Mouse (Mus musculus) stomach, postnatal 0 days (tissue): ENCODE measurements around the gene B230219D22Rik. TPM values are rescaled to one million over a fixed set of nuclear protein-coding genes. Genes with fewer than 3 reads are reported as not detected.

Experiments
- ATAC-seq: fragments of 200-750 bp; cut with Nextera tagmentation; 2 replicates; pipeline ENCODE4 v1.8.0; 2017; ENCODE audit not compliant: low FRiP score, low TSS enrichment
- DNase-seq: peaks from one replicate; pipeline ENCODE4 v3.0.0-alpha.2; 2016; ENCODE audit warnings: low spot score
- H3K27ac ChIP-seq: fragments of 300-500 bp; sonication (generic); replicated peaks from 2 replicates; pipeline ENCODE4 v1.5.1; 2014; ENCODE audit warnings: mild to moderate bottlenecking, control low read depth
- H3K27me3 ChIP-seq: fragments of 300-500 bp; sonication (generic); 2 replicates; pipeline ENCODE4 v1.6.1; 2014; ENCODE audit warnings: low read length; ENCODE audit not compliant: control insufficient read depth, insufficient read depth
- H3K36me3 ChIP-seq: fragments of 300-500 bp; sonication (generic); 2 replicates; pipeline ENCODE4 v1.6.1; 2014; ENCODE audit warnings: low read length, mixed read lengths; ENCODE audit not compliant: control insufficient read depth, insufficient read depth
- H3K4me1 ChIP-seq: fragments of 300-500 bp; sonication (generic); replicated peaks from 2 replicates; pipeline ENCODE4 v1.6.1; 2014; ENCODE audit warnings: antibody characterized with exemption; ENCODE audit not compliant: control insufficient read depth, insufficient read depth
- H3K4me2 ChIP-seq: fragments of 300-500 bp; sonication (generic); replicated peaks from 2 replicates; pipeline ENCODE4 v1.6.1; 2014; ENCODE audit warnings: low read depth, mild to moderate bottlenecking, control low read depth, moderate library complexity
- H3K4me3 ChIP-seq: fragments of 300-500 bp; sonication (generic); 2 replicates; pipeline ENCODE4 v1.5.1; 2014; ENCODE audit warnings: low read depth, low read length, control low read depth
- H3K9ac ChIP-seq: fragments of 300-500 bp; sonication (generic); 2 replicates; pipeline ENCODE4 v1.6.1; 2014; ENCODE audit warnings: mild to moderate bottlenecking, low read length, control low read depth, mixed read lengths
- H3K9me3 ChIP-seq: fragments of 300-500 bp; sonication (generic); 2 replicates; pipeline ENCODE4 v1.6.1; 2016; ENCODE audit warnings: low read length; ENCODE audit not compliant: control insufficient read depth
- CTCF ChIP-seq: IDR thresholded peaks from 2 replicates; pipeline ENCODE4 v1.5.1; 2016; ENCODE audit warnings: antibody characterized with exemption, low read depth, mild to moderate bottlenecking, moderate library complexity
- EP300 ChIP-seq: optimal IDR thresholded peaks from 2 replicates; pipeline ENCODE3; 2016; ENCODE audit warnings: antibody characterized with exemption
- WGBS: fragments of 180-500 bp; shearing (Covaris S2); extraction: QIAGEN DNeasy Blood & Tissue Kit; methylation state at CpG from one replicate; pipeline ENCODE4 v1.1.7; 2014; 5-methylcytosine and 5-hydroxymethylcytosine counted together
- polyA plus RNA-seq: library from polyadenylated mRNA; unstranded; fragments of >200 nt; fragmentation: Nextera tagmentation; extraction: Ambion mirVana; gene quantifications from 2 replicates; pipeline ENCODE4 v1.2.1, GENCODE M21; 2015

Gene B230219D22Rik
- polyA plus RNA-seq, 1 experiment from 2014 or later, result 26.1 TPM

DNA sequence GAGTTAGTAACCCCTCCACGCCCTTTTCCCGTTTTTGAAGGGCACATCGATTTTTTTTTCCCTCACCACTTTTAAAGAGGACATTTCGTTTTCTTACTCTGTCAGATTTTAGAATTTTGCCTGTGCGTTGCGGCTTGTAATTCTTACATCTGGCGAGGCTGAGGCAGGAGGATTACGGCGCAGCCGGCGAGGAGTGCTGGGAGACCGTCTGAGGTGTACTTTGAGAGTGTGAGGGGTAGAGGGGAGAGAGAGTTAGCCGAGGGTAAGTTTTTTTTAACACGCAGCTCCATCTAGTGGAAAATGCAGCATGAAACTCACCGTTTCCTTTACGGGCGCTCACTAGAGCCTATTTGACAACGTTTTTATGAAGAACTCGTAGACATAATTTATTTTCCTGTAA is 34.9 kb downstream of the B230219D22Rik start:
- peak overlapping the region; percentile 56 for H3K4me3 ChIP-seq
- no peaks in the 10 kb centered on the region for H3K27me3 ChIP-seq
- ATAC-seq, result peak; percentile 71
- WGBS, result 2% methylated on average over 19 of the region's 19 CpGs
- no peaks in the 10 kb centered on the region for H3K9me3 ChIP-seq
- H3K4me2 ChIP-seq, result peak overlapping the region; percentile 81
- no peaks in the 10 kb centered on the region; the same call in 1 of the 2 replicates for H3K36me3 ChIP-seq
- peak; percentile 68 for DNase-seq
- peak; percentile 79 for TF ChIP-seq CTCF
- TF ChIP-seq EP300, result no peak
- no peaks in the 10 kb centered on the region for H3K4me1 ChIP-seq
- H3K27ac ChIP-seq, result peak overlapping the region; percentile 98
- H3K9ac ChIP-seq, result peak overlapping the region; percentile 78

- WGBS, result 83% methylated on average over 7 of the region's 7 CpGs
- TF ChIP-seq CTCF (no peak), EP300 (no peak)
- Histone ChIP-seq H3K4me3 (no peak overlapping the region), H3K9me3 (no peaks in the 10 kb centered on the region), H3K36me3 (no peaks in the 10 kb centered on the region), H3K4me1 (no peaks in the 10 kb centered on the region), H3K9ac (no peak overlapping the region), H3K4me2 (no peak overlapping the region), H3K27ac (no peak overlapping the region), H3K27me3 (no peaks in the 10 kb centered on the region)
- no peak for DNase-seq
- no peak for ATAC-seq
These were observed 37.8 kb downstream of the B230219D22Rik start for GRCm38 (mm10) chr13:55730716-55731115.

DNA sequence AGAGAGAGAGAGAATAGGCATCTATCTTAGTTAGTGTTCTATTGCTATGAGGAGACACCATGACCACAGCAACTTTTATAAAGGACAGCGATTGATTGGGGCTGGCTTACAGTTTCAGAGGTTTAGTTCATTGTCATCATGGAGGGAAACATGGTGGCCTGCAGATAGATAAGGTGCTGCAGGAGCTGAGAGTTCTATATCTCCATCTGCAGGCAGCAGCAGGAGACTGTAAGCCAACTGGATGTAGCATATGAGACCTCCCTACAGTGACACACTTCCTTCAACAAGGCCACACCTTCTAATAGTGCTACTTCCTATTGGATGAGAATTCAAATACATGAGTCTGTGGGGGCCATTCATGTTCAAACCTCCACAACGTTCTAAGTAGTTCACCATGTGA is 39.2 kb downstream of the B230219D22Rik start:
- H3K9ac ChIP-seq, result no peak overlapping the region
- ATAC-seq (no peak), DNase-seq (no peak)
- no peak overlapping the region for H3K4me3 ChIP-seq
- 72% methylated on average over 2 of the region's 2 CpGs for WGBS
- H3K9me3 ChIP-seq, result no peaks in the 10 kb centered on the region
- no peak overlapping the region for H3K4me2 ChIP-seq
- no peak overlapping the region for H3K27ac ChIP-seq
- no peaks in the 10 kb centered on the region for H3K4me1 ChIP-seq
- TF ChIP-seq CTCF (peak; percentile 21; the same call in 1 of the 2 replicates), EP300 (no peak)
- H3K27me3 ChIP-seq, result no peaks in the 10 kb centered on the region
- H3K36me3 ChIP-seq, result no peaks in the 10 kb centered on the region

DNA sequence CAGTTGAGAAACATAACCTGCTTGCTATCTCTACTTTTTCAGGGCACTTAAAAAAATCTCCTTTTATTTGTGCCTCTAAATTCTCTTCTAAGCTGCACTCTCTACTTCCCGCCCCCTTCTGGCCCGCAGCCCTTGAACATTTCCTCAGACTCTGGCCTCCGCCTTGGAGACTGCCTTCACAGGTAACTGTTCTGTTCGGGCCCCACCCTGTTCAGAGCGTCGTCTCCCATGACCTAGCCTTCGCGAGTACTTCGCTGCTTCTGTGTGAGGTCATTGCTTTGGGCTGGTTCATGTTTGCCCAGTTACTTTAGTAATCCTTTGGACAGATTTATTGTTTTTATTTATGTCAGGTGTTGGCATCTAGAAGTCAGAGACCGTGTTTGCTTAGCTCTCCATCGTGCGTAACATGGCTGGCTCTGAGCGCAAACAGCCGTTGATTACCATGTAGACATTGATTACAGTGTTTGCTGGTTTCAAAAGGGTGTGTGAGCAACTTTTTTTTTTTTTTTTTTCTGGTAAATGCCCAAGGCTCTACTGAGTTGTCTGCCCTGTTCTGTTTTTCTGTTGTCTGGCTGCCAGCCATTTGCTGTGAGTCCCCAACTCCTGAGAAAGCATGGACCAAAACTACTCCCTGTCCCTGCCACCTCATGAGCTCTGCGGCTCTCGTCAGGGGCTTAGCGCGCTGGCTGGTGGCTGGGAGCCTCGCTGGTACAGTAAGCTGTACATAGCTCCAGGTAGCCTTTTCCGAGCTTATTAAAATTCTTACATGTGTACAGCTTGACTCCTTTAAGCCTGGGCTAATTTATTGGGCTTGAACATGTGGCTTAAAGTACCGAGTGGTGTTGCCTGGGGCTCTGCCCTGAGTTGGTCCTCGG is 40.9 kb downstream of the B230219D22Rik start:
- peak overlapping the region; percentile 38 for H3K9ac ChIP-seq
- H3K9me3 ChIP-seq, result no peaks in the 10 kb centered on the region
- H3K4me1 ChIP-seq, result no peaks in the 10 kb centered on the region
- TF ChIP-seq EP300, result no peak
- TF ChIP-seq CTCF, result peak; percentile 27; the same call in 1 of the 2 replicates
- peak; percentile 97 for ATAC-seq
- H3K4me3 ChIP-seq, result no peak overlapping the region
- peak overlapping the region; percentile 67 for H3K27ac ChIP-seq
- 0 out of 2 replicates have a peak overlapping the region, but pooled peaks have one; percentile 20 for H3K4me2 ChIP-seq
- WGBS, result 48% methylated on average over 22 of the region's 22 CpGs
- H3K36me3 ChIP-seq, result no peaks in the 10 kb centered on the region
- DNase-seq, result peak; percentile 85
- H3K27me3 ChIP-seq, result no peaks in the 10 kb centered on the region

GRCm38 (mm10) chr13:55737885-55738284 is 45.0 kb downstream of the B230219D22Rik start:
- H3K4me3 ChIP-seq, result no peak overlapping the region
- H3K4me2 ChIP-seq, result no peak overlapping the region
- H3K9ac ChIP-seq, result no peak overlapping the region
- ATAC-seq (no peak), DNase-seq (no peak)
- H3K9me3 ChIP-seq, result no peaks in the 10 kb centered on the region
- no peaks in the 10 kb centered on the region for H3K4me1 ChIP-seq
- H3K36me3 ChIP-seq, result no peaks in the 10 kb centered on the region
- 79% methylated on average over 8 of the region's 8 CpGs for WGBS
- H3K27ac ChIP-seq, result no peak overlapping the region
- no peaks in the 10 kb centered on the region for H3K27me3 ChIP-seq
- TF ChIP-seq CTCF (no peak), EP300 (no peak)

DNA sequence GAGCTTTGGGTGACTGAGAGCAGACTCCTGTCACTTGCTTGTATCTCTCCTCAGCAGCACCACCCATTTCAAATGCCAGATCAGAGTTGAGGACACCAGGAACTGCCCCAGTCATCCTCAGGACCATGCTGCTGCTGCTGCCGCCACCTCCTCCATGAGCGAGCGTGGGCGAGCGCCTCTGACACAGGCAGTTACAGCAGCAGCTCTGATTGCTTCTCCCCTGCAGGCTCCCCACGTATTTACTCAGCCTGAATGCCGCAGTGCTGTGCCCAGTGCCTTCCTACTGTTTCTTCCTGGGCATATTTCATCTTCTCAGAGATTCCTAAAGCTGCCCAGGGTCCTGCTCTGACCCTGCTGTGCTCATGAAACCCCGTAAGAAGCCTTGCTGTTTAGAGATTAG is 49.4 kb downstream of the B230219D22Rik start:
- no peaks in the 10 kb centered on the region for H3K4me1 ChIP-seq
- WGBS, result 69% methylated on average over 8 of the region's 8 CpGs
- ATAC-seq (no peak), DNase-seq (no peak)
- H3K27me3 ChIP-seq, result no peaks in the 10 kb centered on the region
- no peak overlapping the region for H3K4me3 ChIP-seq
- no peak for TF ChIP-seq EP300
- TF ChIP-seq CTCF, result no peak
- no peak overlapping the region for H3K9ac ChIP-seq
- no peak overlapping the region for H3K4me2 ChIP-seq
- no peak overlapping the region for H3K27ac ChIP-seq
- no peaks in the 10 kb centered on the region for H3K36me3 ChIP-seq
- H3K9me3 ChIP-seq, result no peaks in the 10 kb centered on the region

Other genes with a start within 250 kb of the B230219D22Rik start
- 17.7 and 19.0 TPM in 2 replicates for gene Grk6, start 248.1 kb upstream of the B230219D22Rik start, polyA plus RNA-seq
- gene Prr7, start 228.9 kb upstream of the B230219D22Rik start, polyA plus RNA-seq, result 0.13 and 0.28 TPM in 2 replicates
- gene Dbn1, start 205.0 kb upstream of the B230219D22Rik start, polyA plus RNA-seq, result 39.3 and 40.4 TPM in 2 replicates
- gene Pdlim7, start 179.4 kb upstream of the B230219D22Rik start, polyA plus RNA-seq, result 174 and 193 TPM in 2 replicates
- 1.0 and 1.3 TPM in 2 replicates for gene Dok3, start 163.8 kb upstream of the B230219D22Rik start, polyA plus RNA-seq
- gene Ddx41, start 156.5 kb upstream of the B230219D22Rik start, polyA plus RNA-seq, result 24.2 and 25.6 TPM in 2 replicates
- gene Fam193b, start 122.0 kb upstream of the B230219D22Rik start, polyA plus RNA-seq, result 10.2 and 11.1 TPM in 2 replicates
- gene Tmed9, start 119.4 kb upstream of the B230219D22Rik start, polyA plus RNA-seq, result 123 and 136 TPM in 2 replicates
- gene B4galt7, start 93.2 kb upstream of the B230219D22Rik start, polyA plus RNA-seq, result 15.9 and 16.0 TPM in 2 replicates
- gene Caml, start 70.1 kb upstream of the B230219D22Rik start, polyA plus RNA-seq, result 32.0 and 33.0 TPM in 2 replicates
- gene Ddx46, start 58.1 kb upstream of the B230219D22Rik start, polyA plus RNA-seq, result 14.9 and 15.2 TPM in 2 replicates
- gene Txndc15, start 21.5 kb downstream of the B230219D22Rik start, polyA plus RNA-seq, result 62.8 and 63.6 TPM in 2 replicates
- gene Pcbd2, start 34.2 kb downstream of the B230219D22Rik start, polyA plus RNA-seq, result 71.2 and 73.9 TPM in 2 replicates
- gene Catsper3, start 91.4 kb downstream of the B230219D22Rik start, polyA plus RNA-seq, result 0.07 and 0.13 TPM in 2 replicates
- gene Pitx1, start 143.1 kb downstream of the B230219D22Rik start, polyA plus RNA-seq, result 193 and 214 TPM in 2 replicates